In the genomic region with DNA sequence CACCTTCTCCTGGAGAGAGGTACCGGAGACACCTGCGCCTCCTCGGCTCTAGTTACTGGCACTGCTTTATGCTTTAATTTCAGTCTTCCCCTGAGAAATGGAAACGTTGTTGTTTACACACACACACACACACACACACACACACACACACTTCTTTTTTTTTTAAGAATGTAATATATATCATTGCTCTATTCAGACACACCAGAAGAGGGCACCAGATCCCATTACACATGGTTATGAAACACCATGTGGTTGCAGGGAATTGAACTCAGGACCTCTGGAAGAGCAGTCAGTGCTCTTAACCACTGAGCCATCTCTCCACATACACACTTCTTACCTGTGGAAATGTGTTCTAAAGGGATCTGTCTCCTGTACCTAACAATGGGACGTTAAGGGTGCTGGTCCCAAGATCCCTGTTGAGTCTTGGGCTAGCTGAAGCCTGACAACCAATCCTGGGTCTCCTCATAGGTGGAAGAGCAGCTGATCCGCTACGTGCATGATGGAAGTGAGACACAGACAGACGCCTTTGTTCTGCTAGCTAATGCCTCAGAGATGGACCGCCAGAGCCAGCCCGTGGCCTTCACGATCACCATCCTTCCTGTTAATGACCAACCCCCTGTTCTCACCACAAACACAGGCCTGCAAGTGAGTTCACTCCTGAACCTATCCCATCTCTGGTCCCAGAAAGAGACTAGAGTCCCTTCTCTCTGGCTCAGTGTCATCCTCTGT, we compare ENCODE assay signal across 2 mouse cellular contexts.
TF ChIP-seq lines count a peak whose summit lies in the region.

No protein-coding gene starts in this region.

TF ChIP-seq in CH12.LX, 34 proteins besides CTCF, POLR2A, EP300 and RAD21:
- TF ChIP-seq NRF1 (IDR thresholded peaks at IDR 0.05; ENCODE audit: low read depth, low read length), result no peak
- TF ChIP-seq ZNF384 (IDR thresholded peaks at IDR 0.05; ENCODE audit: low read depth, low read length), result peak; percentile 52; the same call in 1 of the 2 replicates
- no peak for TF ChIP-seq CHD1 (IDR thresholded peaks at IDR 0.05; ENCODE audit: low read depth, low read length)
- peak; percentile 39; the same call in 1 of the 2 replicates for TF ChIP-seq MYC (IDR thresholded peaks at IDR 0.05; ENCODE audit: low read depth, low read length)

TF ChIP-seq in MEL, 35 proteins besides CTCF, POLR2A, EP300 and RAD21:
- TF ChIP-seq POLR2AphosphoS5 (IDR thresholded peaks at IDR 0.05; ENCODE audit: borderline replicate concordance, low read depth, low read length) (no peak), MAZ (IDR thresholded peaks at IDR 0.05; ENCODE audit: low read depth, low read length) (no peak), MAX (IDR thresholded peaks at IDR 0.05; ENCODE audit: low read length) (no peak; the same call in 1 of the 2 replicates), NELFE (IDR thresholded peaks at IDR 0.05; ENCODE audit: low read depth, low read length) (no peak; the same call in 1 of the 2 replicates), MXI1 (IDR thresholded peaks at IDR 0.05; ENCODE audit: low read depth, low read length) (0 out of 2 replicates have a peak, but pooled peaks have one; percentile 22), MAFK (IDR thresholded peaks at IDR 0.05; ENCODE audit: borderline replicate concordance, low read depth, low read length) (no peak), SMC3 (IDR thresholded peaks at IDR 0.05; ENCODE audit: low read depth, low read length) (no peak), ZNF384 (IDR thresholded peaks at IDR 0.05; ENCODE audit: low read depth, low read length) (peak; percentile 83), TBP (IDR thresholded peaks at IDR 0.05; ENCODE audit: low read depth, low read length) (no peak), MYC (IDR thresholded peaks at IDR 0.05; ENCODE audit: low read depth, low read length) (peak; percentile 88), NRF1 (IDR thresholded peaks at IDR 0.05; ENCODE audit: insufficient read depth, low read depth, low read length, poor library complexity, severe bottlenecking) (no peak), KAT2A (conservative IDR thresholded peaks at IDR 0.05; ENCODE audit: low read depth, low read length) (no peak), USF1 (IDR thresholded peaks at IDR 0.05; ENCODE audit: low read depth, low read length) (no peak), UBTF (IDR thresholded peaks at IDR 0.05; ENCODE audit: borderline replicate concordance, insufficient read depth, low read depth, low read length) (no peak)
